Mouse (Mus musculus): ENCODE results near the gene Timm13. TPM values are rescaled to one million over a fixed set of nuclear protein-coding genes. Genes with fewer than 3 reads are reported as not detected.

Gene Timm13
- total RNA-seq, 2 experiments from 2014 or later = 100 to 150 TPM

GRCm38 (mm10) chr10:80909375-80910162 is 8.8 kb upstream of the Timm13 start:
- ATAC-seq (replicated peaks; ENCODE audit: poor library complexity) = no peak

GRCm38 (mm10) chr10:80904709-80905108 is 3.9 kb upstream of the Timm13 start:
- ATAC-seq (replicated peaks; ENCODE audit: poor library complexity) = no peak

GRCm38 (mm10) chr10:80904004-80904693 is 3.4 kb upstream of the Timm13 start:
- no peak for ATAC-seq (replicated peaks; ENCODE audit: poor library complexity)

GRCm38 (mm10) chr10:80903282-80903681 is 2.5 kb upstream of the Timm13 start:
- no peak for ATAC-seq (replicated peaks; ENCODE audit: poor library complexity)

- ATAC-seq (replicated peaks; ENCODE audit: poor library complexity) = no peak
Observed at GRCm38 (mm10) chr10:80902273-80902940, 1.6 kb upstream of the Timm13 start.

- ATAC-seq (replicated peaks; ENCODE audit: poor library complexity) = no peak
Observed at GRCm38 (mm10) chr10:80901409-80902272, 872 bp upstream of the Timm13 start.

GRCm38 (mm10) chr10:80899591-80900317 is 1.0 kb downstream of the Timm13 start:
- no peak for ATAC-seq (replicated peaks; ENCODE audit: poor library complexity)

- ATAC-seq (replicated peaks; ENCODE audit: poor library complexity) = no peak
Observed at GRCm38 (mm10) chr10:80899074-80899473, 1.7 kb downstream of the Timm13 start.

GRCm38 (mm10) chr10:80897861-80898510 is 2.8 kb downstream of the Timm13 start:
- no peak for ATAC-seq (replicated peaks; ENCODE audit: poor library complexity)

GRCm38 (mm10) chr10:80896581-80897485 is 3.9 kb downstream of the Timm13 start:
- ATAC-seq (replicated peaks; ENCODE audit: poor library complexity) = no peak

GRCm38 (mm10) chr10:80895697-80896096 is 5.1 kb downstream of the Timm13 start:
- ATAC-seq (replicated peaks; ENCODE audit: poor library complexity) = no peak

- ATAC-seq (replicated peaks; ENCODE audit: poor library complexity) = no peak
Observed at GRCm38 (mm10) chr10:80895100-80895499, 5.7 kb downstream of the Timm13 start.

GRCm38 (mm10) chr10:80887181-80887580 is 13.6 kb downstream of the Timm13 start:
- peak; percentile 83 for ATAC-seq (replicated peaks; ENCODE audit: poor library complexity)

- ATAC-seq (replicated peaks; ENCODE audit: poor library complexity) = peak; percentile 64
Observed at GRCm38 (mm10) chr10:80881301-80881700, 19.5 kb downstream of the Timm13 start.

GRCm38 (mm10) chr10:80880901-80881300 is 19.9 kb downstream of the Timm13 start:
- no peak for ATAC-seq (replicated peaks; ENCODE audit: poor library complexity)

GRCm38 (mm10) chr10:80880131-80880641 is 20.6 kb downstream of the Timm13 start:
- ATAC-seq (replicated peaks; ENCODE audit: poor library complexity) = peak; percentile 83

- no peak for ATAC-seq (replicated peaks; ENCODE audit: poor library complexity)
Observed at GRCm38 (mm10) chr10:80876594-80876993, 24.2 kb downstream of the Timm13 start.

GRCm38 (mm10) chr10:80876028-80876427 is 24.7 kb downstream of the Timm13 start:
- ATAC-seq (replicated peaks; ENCODE audit: poor library complexity) = peak; percentile 47

Measured in megakaryocyte progenitor cell, adult 5-6 weeks (primary cell).